Mouse (Mus musculus) induced T-regulatory cell, adult 2 months (primary cell): ENCODE measurements around the gene Ciz1.

ENCODE experiments used
- DNase-seq: peaks from one replicate; pipeline ENCODE4 v3.0.0-alpha.2; 2012; ENCODE audit warnings: low read depth

Ciz1 gene

GRCm38 (mm10) chr2:32381141-32381774 is 29.1 kb downstream of the Ciz1 start:
- peak; percentile 55 for DNase-seq

DNA sequence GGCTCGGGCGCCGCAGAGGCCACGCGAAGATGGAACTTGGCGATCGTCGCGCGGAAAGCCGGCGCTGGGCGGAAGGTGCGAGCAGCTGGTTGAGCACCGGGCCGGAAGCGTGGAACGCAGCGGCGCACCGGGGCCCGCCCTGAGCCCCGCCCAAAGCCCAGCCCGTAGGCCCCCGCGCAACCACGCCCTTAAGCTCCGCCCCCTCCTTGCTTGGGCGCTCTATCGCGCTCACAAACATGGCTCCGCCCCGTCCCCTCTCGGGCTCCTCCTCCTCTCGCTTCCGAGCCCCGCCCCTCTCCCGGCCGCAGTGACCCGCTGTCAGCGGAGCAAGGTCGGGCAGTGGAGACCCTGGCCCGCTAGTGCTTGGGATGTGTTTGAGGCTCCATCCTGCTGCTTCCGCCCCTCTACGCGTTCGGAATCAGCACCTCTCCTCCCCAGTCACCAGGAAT is 29.7 kb downstream of the Ciz1 start, which contains the start of gene 1110008P14Rik:
TSS of gene 1110008P14Rik (minus strand) at position 164 of the 449 bp plus-strand sequence.
- peak; percentile 98 for DNase-seq

DNA sequence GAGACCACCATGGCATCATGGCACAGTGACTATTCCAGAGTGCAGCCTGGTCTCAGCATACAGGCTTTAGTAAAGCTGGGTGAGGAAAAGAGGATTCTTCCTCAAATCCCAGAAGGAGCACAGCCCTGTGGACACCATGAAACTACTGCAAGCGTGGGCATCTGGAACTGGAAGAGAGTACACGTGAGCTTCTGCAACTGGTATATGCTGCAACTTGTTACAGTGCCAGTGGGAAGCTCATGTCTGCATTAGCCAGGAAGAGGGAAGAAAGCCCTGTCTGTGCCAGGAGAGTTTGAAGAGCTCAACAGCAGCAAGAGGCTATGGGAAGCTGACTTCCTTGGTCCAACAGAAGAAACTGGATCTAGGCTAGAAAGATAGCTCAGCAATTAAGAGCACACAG is 30.6 kb downstream of the Ciz1 start:
- no peak for DNase-seq

DNA sequence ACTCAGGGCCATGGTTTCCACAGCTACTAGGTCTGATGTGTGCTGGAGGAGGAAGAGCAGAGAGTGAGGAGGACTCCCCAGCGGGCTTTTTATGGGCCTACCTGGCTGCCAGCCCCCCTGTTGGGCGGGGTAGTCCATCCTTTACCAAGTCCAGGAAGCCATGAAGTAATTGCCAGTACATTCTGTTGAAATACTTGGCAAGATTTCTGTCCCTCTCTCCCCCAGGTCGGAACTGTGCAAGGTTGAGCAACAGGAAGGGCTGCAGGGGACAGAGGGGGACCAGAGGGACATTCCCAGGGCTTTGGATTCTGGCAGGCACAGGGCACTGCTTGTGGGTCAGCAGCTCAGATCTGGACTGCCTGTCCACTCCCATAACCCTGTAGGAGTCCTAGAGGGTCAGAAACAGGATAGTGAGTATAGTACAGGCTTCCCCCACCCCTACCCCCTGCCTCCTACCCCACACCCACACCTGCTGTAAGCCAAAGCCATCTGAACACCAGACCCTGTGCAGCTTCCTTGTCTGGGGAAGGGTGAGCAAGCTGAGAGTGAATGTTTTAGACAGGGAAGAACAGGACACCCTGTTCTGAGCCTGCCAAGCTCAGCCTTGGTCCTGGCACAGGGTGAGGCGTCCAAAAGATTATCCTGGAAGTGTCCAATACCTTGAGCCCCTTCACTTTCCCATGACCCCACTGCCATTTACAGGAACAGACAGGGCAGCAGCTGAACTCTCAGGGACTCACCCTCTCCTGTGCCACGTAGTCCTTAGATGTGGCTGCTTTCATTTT is 35.8 kb downstream of the Ciz1 start, which contains the start of gene Lcn2:
TSS of gene Lcn2 (minus strand) at position 547 of the 785 bp plus-strand sequence.
- no peak for DNase-seq

GRCm38 (mm10) chr2:32389157-32389556 is 37.0 kb downstream of the Ciz1 start:
- DNase-seq: no peak

- no peak for DNase-seq
Measured at GRCm38 (mm10) chr2:32390871-32391270, 38.7 kb downstream of the Ciz1 start.

DNA sequence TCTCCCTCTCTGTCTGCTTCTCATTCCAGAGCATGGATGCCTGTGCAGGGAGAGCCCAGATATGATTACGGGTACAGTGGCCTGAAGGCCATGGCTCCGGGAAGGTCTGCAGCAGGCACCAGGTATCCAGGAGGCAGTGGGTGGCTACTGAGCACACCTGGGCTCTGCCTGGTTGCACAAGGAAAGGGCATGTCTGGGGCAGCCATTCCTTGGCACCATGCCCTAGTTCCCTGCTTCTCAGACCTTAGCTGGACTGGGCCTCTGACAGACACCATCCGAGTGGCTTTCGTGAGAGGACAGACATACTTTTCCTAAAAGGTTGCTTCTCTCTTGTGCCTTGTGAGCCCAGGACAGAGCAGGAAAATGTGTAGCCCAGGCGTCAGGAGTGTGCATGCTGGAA is 39.9 kb downstream of the Ciz1 start:
- no peak for DNase-seq

GRCm38 (mm10) chr2:32394973-32395372 is 42.8 kb downstream of the Ciz1 start:
- no peak for DNase-seq

GRCm38 (mm10) chr2:32395484-32395945 is 43.4 kb downstream of the Ciz1 start, which contains the start of gene Ptges2:
TSS of gene Ptges2 (plus strand) at chr2:32395896.
- peak; percentile 95 for DNase-seq

- peak; percentile 93 for DNase-seq
Measured at GRCm38 (mm10) chr2:32395946-32396621, 44.0 kb downstream of the Ciz1 start.

GRCm38 (mm10) chr2:32396695-32397094 is 44.6 kb downstream of the Ciz1 start:
- DNase-seq: no peak

DNA sequence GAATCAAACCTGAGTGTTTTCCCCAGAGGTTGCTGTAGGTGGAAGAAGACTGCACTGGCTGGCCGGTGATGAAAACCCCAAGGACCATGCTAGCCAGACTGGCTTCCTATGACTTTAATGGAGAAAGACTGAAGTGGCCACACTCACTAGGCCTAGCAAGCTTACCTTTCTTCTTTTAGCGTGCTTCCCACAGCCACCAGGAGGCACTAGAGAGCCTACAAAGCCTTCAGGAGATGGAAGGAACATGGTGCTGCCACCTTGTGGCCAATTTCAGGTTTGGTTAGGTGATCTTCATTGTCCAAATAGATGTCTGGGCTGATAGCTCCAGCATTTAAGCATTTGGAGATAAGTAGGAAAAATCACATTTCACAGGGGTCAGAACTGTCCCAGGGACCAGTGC is 52.5 kb downstream of the Ciz1 start:
- peak; percentile 100 for DNase-seq

DNA sequence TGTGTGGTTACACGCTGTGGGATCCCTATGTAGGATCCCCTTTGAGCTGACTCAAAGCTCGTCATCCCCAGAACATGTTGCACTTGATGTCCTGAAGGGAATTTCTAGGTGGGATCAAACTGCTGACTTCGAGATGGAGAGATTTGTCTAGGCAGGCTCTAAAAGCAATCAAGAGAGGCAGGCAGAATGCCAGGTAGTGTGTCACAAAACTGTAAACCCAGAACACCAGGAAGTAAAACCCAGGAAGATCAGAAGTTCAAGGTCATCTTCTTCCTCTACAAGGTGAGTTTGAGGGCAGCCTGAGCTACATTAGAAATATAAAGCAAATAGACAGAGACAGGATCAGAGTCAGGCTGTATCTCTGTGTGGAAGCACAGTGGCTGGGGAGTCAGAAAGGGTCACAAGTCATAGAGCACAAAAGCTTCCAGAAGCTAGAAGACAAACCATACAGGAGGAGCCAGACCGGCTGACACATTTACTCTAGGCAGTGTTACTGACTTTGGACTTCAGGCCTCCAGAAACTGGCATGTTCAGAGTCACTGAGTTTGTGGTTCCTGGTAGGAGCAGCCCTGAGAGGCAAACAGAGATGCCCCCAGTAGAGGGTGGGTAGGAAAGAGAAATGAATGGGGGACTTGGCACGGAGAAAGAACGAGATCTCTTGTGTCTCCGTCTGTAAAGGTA is 55.2 kb downstream of the Ciz1 start:
- DNase-seq: no peak

- no peak for DNase-seq
Measured at GRCm38 (mm10) chr2:32408429-32409424, 56.6 kb downstream of the Ciz1 start.

- DNase-seq: no peak
Measured at GRCm38 (mm10) chr2:32411407-32411806, 59.3 kb downstream of the Ciz1 start.

GRCm38 (mm10) chr2:32412742-32413531 is 60.8 kb downstream of the Ciz1 start:
- DNase-seq: no peak

- no peak for DNase-seq
Measured at GRCm38 (mm10) chr2:32413936-32414335, 61.8 kb downstream of the Ciz1 start.

GRCm38 (mm10) chr2:32415801-32416200 is 63.7 kb downstream of the Ciz1 start:
- no peak for DNase-seq

- no peak for DNase-seq
Measured at GRCm38 (mm10) chr2:32416556-32416955, 64.4 kb downstream of the Ciz1 start.

- no peak for DNase-seq
Measured at GRCm38 (mm10) chr2:32417486-32417885, 65.4 kb downstream of the Ciz1 start.
